Mouse (Mus musculus): ENCODE data around the gene Ntn5.

- no peak for TF ChIP-seq POLR2A (IDR thresholded peaks at IDR 0.05; ENCODE audit: borderline replicate concordance, insufficient read depth, low read length)
- TF ChIP-seq CTCF (IDR thresholded peaks at IDR 0.05; ENCODE audit: borderline replicate concordance, insufficient read depth, low read depth, low read length): no peak
Measured at GRCm38 (mm10) chr7:45697894-45698293, 14.1 kb downstream of the Ntn5 start.

Measured in cerebellum, adult 2 months (tissue).